Mouse (Mus musculus) G1E (cell line): ENCODE data around the gene Fam107a.

Experiments
- CTCF ChIP-seq: IDR thresholded peaks from 2 replicates; pipeline ENCODE4 v1.5.1; 2012; ENCODE audit warnings: low read depth, low read length, inconsistent platforms, mixed read lengths
- GATA1 ChIP-seq: IDR thresholded peaks from 2 replicates; pipeline ENCODE4 v1.6.1; 2012; ENCODE audit warnings: borderline replicate concordance, low read length, inconsistent platforms, mixed read lengths

- TF ChIP-seq GATA1 = no peak
- no peak for TF ChIP-seq CTCF
Observed at GRCm38 (mm10) chr14:8309621-8310141, 8.1 kb downstream of the Fam107a start.
